Mouse (Mus musculus) left cerebral cortex, adult 18-20 months (tissue): ENCODE data around the gene Basp1. TPM values are rescaled to one million over a fixed set of nuclear protein-coding genes. Genes with fewer than 3 reads are reported as not detected.
"Not testable (repeated sequence)": the region's sequence is repeated elsewhere in the genome, so short reads cannot be mapped to it uniquely, and the experiment has no call there.

ENCODE experiments used
- DNase-seq, 2 experiments: peaks; one replicate each; pipeline ENCODE4 v3.0.0; 2021 to 2022; ENCODE audit warnings: low spot score in 2 of 2, mixed read lengths in 1 of 2
- long read RNA-seq, 2 experiments: library from polyadenylated mRNA; stranded (forward); transcript quantifications; one replicate each; pipeline ENCODE4 v2.0.0; 2021
- total RNA-seq, 2 experiments: library from RNA; stranded (reverse); gene quantifications; 2 replicates each; pipeline ENCODE4 v1.2.3; 2021

Basp1 gene
- total RNA-seq, result 100 to 1,000 TPM; 630 to 642 TPM
- long read RNA-seq, experiment 1, transcript Basp1-201 (2 exons, 1,855 nt), result major isoform, 222 of 295 reads
- long read RNA-seq, experiment 1, partial matches to known transcripts, result 0 of 295 reads
- long read RNA-seq, experiment 1, other reads (novel, unspliced or antisense), result 73 of 295 reads
- long read RNA-seq, experiment 2, transcript Basp1-201 (2 exons, 1,855 nt), result major isoform, 215 of 269 reads
- long read RNA-seq, experiment 2, partial matches to known transcripts, result 0 of 269 reads
- long read RNA-seq, experiment 2, other reads (novel, unspliced or antisense), result 54 of 269 reads

DNA sequence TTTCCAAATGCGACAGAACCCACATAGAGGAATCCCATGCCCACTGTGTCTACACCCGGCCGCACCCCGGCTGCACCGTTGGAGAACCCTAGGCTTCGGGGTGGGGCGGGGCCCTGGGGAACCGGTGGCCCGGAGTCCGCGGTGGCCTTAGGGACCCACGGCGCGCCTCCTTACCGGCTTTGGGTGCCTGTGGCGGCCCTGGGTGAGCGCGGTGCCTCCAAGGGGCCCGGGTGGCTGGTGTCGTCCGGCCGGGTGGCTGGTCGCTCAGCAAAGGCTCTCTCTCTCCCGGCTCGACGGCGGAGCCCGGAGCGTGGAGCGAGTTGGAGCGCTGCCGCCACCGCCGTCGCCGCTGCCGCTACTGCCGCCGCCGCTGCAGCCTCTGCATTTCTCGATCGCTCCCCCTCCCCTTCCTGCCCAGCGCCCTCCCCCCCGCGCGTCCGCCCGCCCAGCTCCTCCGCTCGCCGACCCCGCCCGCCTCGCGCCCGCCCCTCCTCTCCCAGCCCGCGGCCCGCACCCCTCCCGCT, at the start of gene Basp1:
Gene Basp1 (minus strand): TSS at position 387 of the 524 bp plus-strand sequence.
- peak; percentile 69 to 75 for DNase-seq

DNA sequence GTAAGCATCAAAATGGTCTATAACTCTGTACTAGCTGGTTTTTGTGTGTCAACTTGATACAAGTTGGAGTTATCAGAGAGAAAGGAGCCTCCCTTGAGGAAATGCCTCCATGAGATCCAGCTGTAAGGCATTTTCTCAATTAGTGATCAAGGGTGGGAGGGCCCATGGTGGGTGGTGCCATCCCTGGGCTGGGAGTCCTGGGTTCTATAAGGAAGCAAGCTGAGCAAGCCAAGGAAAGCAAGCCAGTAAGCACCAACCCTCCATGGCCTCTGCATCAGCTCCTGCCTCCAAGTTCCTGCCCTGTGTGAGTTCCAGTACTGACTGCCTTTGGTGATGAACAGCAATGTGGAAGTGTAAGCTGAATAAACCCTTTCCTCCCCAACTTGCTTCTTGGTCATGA, 49.5 kb upstream of the Basp1 start:
- not testable (repeated sequence) for DNase-seq

DNA sequence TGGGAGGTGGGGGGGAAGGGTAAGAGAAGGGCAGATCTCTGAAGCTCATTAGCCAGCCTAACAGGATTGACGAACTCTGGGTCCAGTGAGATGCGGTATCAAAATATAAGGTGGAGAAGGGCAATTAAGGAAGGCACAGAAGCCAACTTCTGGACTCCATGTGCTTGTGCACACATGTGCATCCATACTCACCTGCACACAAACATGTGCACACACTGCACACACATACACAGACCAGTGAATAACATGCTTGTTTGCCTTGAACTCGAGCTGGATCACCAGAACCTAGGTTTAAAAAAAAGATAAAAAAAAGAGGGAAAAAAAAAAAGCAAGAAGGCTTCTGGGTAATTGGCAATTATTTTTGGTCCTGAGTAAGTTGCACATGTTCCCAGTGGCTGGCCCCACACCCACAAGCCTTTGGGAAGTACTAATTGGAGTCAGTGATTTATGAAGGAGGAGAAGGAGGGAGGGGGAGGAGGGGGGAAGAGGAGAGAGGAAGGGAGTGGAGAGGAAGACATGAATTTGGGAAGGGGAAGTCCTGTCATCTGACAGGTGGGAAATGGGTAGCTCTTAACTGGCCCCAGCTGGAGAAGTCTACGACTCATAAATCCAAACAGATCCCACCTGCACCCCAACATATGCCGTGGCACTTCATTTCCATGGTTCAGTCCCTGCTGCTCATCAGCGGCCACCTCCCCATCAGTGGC, 48.6 kb upstream of the Basp1 start:
- no peak for DNase-seq

DNA sequence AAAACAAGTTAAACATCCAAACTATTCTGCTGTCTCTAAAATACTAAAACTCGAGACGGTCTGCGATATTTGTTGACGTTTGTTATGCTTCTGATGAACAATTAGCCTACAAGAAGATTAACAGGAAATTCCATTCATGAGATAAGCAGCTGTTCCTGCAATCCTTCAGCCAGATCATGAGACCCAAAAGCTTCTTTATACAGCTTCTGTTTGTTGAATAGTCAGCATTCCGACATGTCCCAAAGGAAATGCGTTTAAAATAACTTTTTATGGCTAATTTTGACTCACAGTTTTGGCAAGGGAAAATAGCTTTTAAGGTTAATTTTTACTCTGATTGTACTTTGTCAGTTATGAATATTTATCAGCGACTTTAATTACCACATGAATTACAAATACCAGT, 46.3 kb upstream of the Basp1 start:
- DNase-seq, result no peak

DNA sequence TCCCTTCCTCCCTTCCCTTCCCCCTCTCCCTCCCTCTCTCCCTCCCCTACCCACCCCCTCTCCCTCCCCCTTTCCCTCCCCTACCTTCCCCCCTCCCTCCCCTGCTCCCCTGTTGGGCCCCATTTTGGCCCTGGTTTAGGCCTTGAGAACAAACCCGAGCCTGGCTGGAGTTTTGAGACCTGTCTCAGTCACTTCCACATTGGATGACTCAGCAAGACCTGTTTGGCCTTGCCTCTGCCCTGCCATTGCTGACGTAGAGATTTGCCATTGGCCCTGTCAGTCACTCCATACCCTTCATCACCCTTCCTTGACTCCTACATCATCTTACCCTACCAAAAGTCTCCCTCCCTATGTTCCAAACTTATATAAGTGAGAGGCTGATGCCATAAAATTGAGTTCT, 43.9 kb upstream of the Basp1 start:
- no peak for DNase-seq

DNA sequence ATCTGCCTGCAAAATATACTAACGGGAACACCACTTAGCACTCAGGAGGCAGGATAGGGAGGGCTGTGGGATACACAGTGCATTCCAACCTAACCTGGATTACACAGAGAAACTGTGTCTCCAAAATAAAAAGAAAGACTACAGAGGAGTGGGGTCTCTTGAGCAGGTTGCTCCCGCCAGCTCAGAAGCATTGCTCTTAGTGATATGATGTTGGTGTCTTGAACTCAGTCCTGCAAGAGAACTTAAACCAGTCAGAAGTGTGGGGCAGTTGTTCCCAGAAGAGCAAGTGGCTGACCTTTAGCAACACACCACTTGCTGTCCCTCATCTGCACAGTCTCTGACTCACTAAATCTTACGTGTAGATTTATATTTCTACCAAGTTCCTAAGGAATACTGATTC, 40.0 kb upstream of the Basp1 start:
- DNase-seq, result no peak

DNA sequence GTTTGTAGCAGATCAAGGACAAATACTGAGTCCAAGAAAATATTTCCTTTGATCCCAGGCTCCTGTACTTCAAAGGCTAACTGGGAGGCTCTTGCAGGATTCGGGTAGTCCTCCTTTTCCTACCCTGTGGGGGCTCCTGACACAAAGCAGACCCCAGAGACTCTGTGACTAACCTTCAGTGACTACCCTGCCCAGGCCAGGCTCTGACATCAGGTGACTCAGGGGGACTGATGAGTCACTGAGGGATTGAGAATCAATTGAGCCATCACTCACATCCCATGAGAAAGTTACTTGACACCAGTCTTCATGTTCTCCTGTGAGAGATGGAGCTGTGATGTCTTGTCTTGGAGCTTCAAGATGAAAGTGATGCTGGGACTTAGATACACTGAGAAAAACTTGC, 35.8 kb upstream of the Basp1 start:
- no peak for DNase-seq

DNA sequence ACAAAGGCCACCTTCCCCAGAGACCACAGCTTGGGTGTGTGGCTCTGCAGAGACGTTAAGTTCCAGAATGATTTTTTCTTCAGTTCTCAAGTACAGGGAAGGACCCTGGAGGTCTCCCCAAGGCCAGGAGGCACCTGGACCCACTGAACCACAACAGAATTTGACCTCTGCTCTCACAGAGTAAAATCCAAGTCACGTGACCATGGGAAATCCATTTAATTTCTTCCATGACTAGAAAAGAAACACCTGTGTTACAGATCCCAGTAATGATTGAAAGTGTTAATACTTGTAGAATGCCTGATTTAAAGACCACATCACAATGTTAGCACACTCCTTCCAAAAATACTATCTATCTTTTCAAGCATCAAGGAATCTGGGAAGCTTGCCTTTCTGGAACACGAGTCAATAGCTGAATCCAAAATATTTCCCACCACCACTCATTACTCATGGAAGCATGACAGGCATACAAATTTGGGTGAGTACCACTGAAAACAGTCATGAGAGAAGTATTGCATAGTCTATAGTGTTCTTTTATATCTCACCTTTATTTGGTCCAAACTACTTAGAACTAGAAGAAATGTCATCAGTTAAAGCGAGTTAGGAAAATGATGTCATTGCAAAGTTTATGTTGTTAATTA, 35.3 kb upstream of the Basp1 start:
- no peak for DNase-seq

DNA sequence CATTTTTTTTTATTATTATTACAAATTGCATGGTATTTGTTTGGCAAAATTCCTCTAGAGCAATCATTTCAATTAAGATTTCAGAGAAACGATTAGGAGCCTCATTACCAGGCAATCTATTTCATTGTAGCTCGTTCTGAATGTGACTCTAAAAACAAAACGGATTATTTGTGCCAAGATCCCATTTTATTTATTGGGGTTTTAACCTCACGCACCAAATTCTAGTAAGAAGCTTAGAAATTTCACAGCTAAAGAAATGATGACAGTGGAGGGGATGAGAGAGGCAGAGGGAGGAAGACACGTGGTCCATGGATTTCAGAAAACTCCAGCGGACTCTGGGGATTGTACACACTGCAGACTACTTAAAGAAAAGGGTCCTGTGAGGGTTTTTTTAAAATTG, 33.6 kb upstream of the Basp1 start:
- DNase-seq, result no peak

DNA sequence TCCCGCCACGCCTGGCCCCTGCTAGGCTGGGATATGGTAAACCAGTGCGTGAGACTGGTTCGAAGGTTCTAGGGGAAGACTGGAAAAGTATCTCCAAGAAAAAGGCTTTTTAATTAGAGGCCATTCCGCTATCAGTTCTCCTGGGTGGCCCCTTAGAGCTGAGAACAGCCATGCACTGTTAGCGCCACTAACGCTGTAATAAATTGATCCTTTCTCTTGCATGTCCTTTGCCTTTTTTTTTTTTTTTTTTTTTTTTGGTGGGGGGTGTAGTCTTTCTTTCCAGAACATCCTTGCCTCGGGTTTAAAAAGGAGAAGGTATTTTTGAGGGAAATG, 32.6 kb upstream of the Basp1 start:
- DNase-seq, result no peak

DNA sequence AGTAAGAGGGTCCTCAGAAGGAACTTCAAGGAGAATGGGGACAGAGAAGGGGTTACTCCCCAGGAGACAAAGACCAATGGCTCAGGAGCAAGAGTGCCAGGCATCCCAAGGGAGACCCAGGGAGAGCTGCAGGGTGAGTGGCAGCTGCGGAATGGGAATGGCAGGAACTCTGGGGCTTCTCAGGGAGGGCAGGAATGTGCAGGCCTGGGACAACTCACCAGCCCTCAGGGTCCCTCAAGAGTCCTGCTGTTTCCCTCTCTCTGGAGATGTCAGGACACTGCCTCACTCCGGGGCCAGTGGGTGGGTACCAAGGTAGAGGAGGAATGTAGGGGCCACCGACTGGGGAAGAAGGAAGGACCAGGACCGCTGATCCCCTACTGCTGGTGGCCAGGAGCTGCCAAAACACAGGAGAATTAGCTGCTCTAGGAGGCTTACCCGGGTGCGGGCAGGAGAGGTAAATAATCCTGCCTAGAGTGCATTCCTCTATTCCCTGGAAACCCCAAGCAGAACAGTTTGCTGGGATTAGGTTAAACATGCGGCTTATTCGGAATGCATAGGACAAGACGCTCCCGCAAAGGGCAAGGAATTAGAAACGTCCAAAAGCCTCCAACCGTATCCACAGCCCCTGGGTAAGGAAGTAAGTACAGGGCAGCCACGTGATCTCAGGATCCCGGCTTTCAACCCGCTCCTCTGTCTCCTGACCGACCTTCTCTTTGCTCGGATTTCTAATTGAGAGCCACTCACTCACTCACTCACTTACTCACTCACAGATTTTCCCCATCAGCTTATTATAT, 32.0 kb upstream of the Basp1 start:
- DNase-seq, result no peak

DNA sequence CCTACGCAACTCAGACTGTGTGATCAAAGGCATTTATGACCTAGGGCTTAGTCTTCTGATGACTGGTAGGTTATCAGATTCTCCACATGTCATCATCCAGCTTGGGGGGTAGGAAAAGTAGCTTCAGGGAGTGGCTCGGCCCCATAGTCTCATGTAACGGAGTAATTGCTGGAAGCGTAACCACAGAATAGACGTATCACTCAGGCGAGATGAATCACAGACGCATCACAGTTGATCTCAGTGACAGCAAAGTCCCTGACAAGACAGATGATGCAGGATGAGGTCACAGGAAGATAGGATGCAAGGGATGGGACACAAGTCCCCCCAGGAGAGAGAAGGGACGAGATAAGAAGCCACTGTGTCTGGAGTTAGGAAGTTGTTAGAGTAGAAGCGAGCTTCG, 30.6 kb upstream of the Basp1 start:
- no peak for DNase-seq

DNA sequence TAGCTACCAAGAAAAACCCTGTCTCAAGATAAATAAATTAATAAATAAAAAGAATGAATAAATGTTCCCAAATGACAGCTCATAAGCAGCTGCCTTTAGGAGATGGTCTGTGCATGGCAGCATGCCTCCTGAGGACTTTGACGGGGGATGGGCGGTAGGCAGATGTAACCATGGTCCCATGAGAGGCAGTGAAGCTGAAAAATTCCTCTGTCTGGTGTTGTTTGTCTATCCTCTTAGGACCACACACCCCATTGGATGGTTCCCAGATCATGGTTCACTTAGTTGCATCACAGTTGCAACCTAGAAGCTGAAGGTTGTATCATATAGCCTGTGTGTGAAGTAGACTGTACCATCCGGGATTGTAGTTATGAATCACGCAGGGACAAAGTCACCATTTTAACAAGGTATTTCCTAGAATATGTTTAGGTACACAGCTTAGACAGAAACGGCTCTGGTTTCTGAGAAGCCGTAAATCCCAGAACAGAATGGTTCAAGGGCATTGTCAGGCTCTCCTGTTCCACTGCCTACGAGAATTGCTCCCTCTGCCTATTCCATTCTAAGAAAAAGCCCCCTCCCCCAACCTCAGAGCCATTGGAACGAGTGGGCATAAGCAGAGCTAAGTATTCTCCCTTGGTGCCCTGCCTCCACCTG, 29.7 kb upstream of the Basp1 start:
- no peak for DNase-seq

DNA sequence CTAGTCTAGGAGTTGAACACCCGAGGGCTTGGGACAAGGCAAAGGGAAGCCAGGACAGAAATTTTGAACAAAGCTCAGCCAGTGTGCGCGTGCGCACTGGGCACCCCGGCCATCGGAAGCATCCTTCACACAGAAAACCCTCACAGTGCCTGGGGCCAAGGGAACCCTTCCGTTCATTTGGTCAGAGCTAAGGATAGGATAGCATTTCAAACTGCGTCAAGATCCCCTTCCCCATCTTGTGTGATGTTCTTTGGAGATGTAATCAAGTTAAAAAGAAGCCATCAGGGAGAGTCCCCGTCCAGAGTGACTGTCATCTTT, 28.3 kb upstream of the Basp1 start:
- DNase-seq, result no peak

DNA sequence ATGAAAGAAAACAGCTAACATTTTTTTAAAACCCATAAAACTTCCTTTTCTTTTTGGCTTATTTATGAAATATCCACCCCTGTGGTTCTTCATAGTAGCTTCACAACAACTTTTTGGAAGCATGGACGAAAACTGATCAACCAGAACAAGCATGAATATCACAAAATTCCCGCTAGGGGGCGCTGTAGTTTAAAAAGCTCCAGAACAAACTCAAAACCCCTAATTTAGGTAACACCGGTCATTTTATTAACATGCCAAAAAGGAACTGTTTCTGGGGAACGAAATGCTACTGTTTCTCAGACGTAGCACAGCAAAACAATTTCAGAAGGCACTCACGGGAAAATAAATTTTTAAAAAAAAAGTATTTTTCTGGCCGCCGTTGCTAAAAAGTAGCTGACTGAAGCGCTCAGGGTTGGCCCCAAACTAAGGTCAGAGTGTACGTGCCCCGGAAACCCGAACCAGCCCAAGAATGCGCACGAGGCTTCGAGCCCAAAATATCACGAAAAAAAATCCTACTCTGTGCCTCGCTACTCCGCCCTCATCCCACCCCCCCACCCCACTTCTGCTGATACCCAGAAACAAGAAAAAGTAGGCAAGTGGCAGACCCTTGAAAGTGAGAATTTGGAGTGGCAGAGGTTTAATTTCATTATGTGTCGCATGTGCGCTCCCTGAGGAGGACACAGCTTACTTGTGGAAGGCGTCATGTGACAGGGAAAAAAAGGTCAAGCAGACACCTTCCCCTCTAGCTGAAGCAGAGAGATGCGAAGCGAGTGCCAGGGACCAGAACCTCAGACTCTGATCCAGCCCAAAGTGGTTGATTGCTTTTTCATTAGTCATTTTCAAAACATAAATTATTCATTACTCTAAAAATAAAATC, 27.7 kb upstream of the Basp1 start:
- DNase-seq, result peak; percentile 53 to 64

DNA sequence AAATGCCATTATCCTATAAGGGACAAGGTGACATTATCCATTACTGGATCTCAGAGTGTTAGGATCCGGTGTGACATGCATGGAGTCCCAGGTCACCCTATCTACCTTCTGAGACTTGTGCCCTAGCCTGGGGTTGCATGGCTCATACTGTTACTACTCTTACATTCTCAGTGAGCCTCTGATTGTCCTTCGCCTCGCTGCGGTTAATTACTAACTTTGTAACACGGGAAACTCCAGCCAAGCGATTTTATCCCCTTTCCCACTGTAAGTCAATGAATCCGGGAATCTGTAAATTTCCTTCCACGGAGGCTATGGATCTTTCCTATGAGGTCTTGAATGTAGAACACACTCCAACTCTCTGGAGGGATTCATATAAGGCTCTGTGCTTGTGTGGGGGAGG, 26.8 kb upstream of the Basp1 start:
- DNase-seq, result no peak

DNA sequence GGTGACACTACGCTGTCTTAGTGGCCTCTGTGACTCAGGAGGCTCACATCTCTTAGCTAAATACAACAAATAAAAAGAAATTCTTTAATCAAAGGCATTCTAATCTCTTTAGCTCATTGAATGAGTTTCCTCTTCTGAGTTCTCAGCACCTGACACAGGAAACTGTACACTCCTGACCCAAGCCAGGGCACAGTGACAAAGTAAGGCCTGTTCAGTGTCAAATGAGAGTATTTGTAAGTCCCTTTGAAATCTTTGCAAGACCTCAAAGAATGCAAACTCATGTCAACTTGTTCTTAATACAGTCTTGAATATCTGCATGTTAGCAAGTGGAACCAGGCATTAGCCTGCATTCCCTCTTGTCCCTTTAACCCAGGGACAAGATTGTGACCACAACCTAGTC, 18.8 kb upstream of the Basp1 start:
- no peak for DNase-seq

DNA sequence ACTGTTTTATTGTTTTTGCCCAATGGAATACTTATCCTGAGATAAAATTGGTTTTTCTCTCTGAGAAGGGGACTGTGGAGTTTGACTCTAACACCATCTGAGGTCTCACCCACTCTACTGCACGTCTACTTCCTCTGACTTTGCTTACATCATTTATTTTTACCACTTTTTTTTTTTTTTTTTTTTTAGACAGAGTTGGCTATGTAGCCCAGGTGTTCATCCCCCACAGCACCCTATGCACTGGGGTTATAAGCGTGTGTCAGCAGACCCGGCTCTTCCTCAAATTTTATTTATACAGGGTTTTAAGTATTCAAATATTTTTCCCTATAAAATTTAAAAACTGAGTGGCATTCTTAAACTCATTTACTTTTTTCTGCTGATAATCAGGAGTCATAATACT, 16.6 kb upstream of the Basp1 start:
- DNase-seq, result no peak

DNA sequence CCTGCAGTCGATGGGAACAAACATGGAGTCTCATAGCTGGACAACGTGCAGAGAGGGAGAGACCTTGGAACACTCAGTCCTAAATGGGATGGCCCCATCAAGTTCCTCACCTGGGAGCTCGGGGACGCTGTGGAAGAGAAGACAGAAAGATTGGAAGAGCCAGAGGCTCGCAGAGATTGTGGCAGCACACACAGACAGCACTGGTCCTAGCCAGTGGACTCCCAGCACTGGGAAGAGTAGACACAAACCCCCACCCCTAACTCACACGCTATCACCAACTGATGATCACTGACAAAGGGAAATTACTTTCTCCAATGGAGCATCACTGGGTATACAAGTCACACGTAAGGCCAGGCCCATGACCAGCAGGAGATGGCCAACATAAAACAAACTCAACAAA, 15.4 kb upstream of the Basp1 start:
- no peak for DNase-seq

DNA sequence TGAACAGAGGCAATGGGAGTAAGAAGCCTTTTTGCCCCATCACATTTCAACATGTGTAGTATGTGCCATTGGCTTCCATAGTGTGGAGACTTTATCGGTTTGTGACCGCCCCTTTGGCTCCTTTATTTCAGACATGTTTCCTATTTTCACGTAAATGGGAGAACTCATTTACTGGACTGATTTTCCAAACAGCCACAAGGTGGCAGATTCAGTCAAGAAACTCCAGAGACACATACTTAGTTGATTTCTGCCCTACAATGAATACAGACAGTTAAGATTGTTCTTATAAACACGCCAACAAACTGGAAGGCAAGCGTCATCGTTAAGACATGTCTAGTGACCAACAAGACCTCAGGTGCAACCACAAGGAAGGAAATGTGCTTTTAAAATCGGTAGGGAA, 15.0 kb upstream of the Basp1 start:
- DNase-seq, result no peak
